Mouse (Mus musculus) spleen, adult 2 months (tissue): ENCODE results near the gene Erc2. TPM values are rescaled to one million over a fixed set of nuclear protein-coding genes. Genes with fewer than 3 reads are reported as not detected.
"Not testable (repeated sequence)": the region's sequence is repeated elsewhere in the genome, so short reads cannot be mapped to it uniquely, and the experiment has no call there.

Experiments used
- DNase-seq, 2 experiments: peaks; one replicate each; pipeline versions ENCODE4 v3.0.0 to v3.0.0-alpha.2; 2012 to 2021; ENCODE audit warnings: low spot score in 2 of 2, low read depth in 1 of 2
- H3K27ac ChIP-seq: fragments of 200-500 bp; 2 replicates; pipeline ENCODE4 v1.5.1; 2012; ENCODE audit warnings: low read length, inconsistent platforms; ENCODE audit not compliant: insufficient read depth
- H3K27me3 ChIP-seq: fragments of 200-500 bp; 2 replicates; pipeline ENCODE4 v1.6.1; 2012; ENCODE audit warnings: mild to moderate bottlenecking, moderate library complexity, low read length, inconsistent platforms; ENCODE audit not compliant: control insufficient read depth, insufficient read depth
- H3K36me3 ChIP-seq: fragments of 200-500 bp; 2 replicates; pipeline ENCODE4 v1.6.1; 2012; ENCODE audit warnings: mild to moderate bottlenecking, low read length, inconsistent platforms; ENCODE audit not compliant: control insufficient read depth, insufficient read depth
- H3K4me1 ChIP-seq: fragments of 200-500 bp; 2 replicates; pipeline ENCODE4 v1.6.1; 2011; ENCODE audit warnings: inconsistent platforms; ENCODE audit not compliant: control insufficient read depth, insufficient read depth, insufficient read length
- H3K4me3 ChIP-seq: fragments of 200-500 bp; 2 replicates; pipeline ENCODE4 v1.5.1; 2011; ENCODE audit warnings: mild to moderate bottlenecking, inconsistent platforms; ENCODE audit not compliant: insufficient read depth, insufficient read length; ENCODE audit errors: extremely low read depth
- CTCF ChIP-seq: fragments of 200-500 bp; IDR thresholded peaks from 2 replicates; pipeline ENCODE4 v1.5.1; 2011; ENCODE audit warnings: mild to moderate bottlenecking, inconsistent platforms; ENCODE audit not compliant: insufficient read depth, insufficient read length, insufficient replicate concordance; ENCODE audit errors: extremely low read depth
- POLR2A ChIP-seq: fragments of 200-500 bp; IDR thresholded peaks from 2 replicates; pipeline ENCODE4 v1.6.1; 2011; ENCODE audit warnings: low read depth, low read length, inconsistent platforms
- WGBS: fragments of 180-500 bp; shearing (Covaris S2); methylation state at CpG from one replicate; pipeline ENCODE4 v1.1.7; 2018; 5-methylcytosine and 5-hydroxymethylcytosine counted together
- polyA plus RNA-seq: library from polyadenylated mRNA; depleted of rRNA; stranded (reverse); fragments of >200 nt; gene quantifications from 2 replicates; pipeline ENCODE4 v1.2.3, GENCODE M21; 2012; rRNA removed

Erc2 gene
- polyA plus RNA-seq: 0.11 and 0.22 TPM in 2 replicates

GRCm38 (mm10) chr14:27622176-27622922 lies at the start of gene Erc2:
Gene Erc2, plus strand, starts transcription at chr14:27622428.
- H3K27ac ChIP-seq: no peak within 1 kb of the TSS

GRCm38 (mm10) chr14:27578443-27578842 lies 43.8 kb upstream of the Erc2 start:
- 77% methylated on average over 2 of the region's 2 CpGs for WGBS
- TF ChIP-seq POLR2A (no peak), CTCF (no peak)
- no peak for DNase-seq
- Histone ChIP-seq H3K27ac (no peak overlapping the region), H3K36me3 (no peaks in the 10 kb centered on the region), H3K4me3 (no peak overlapping the region), H3K4me1 (no peaks in the 10 kb centered on the region), H3K27me3 (no peaks in the 10 kb centered on the region)

More at GRCm38 (mm10) chr14:27622176-27622922, at the start of gene Erc2:
- WGBS: 2% methylated on average over 64 of the region's 78 CpGs
- H3K27me3 ChIP-seq: peaks cover 6% of the 10 kb centered on the region
- TF ChIP-seq CTCF (no peak), POLR2A (no peak)
- H3K4me3 ChIP-seq: no peak within 1 kb of the TSS
- no peaks in the 10 kb centered on the region for H3K36me3 ChIP-seq
- no peak for DNase-seq
- no peaks in the 10 kb centered on the region for H3K4me1 ChIP-seq

- not testable (repeated sequence) for H3K27ac ChIP-seq, H3K4me1 ChIP-seq, H3K27me3 ChIP-seq, H3K36me3 ChIP-seq, H3K4me3 ChIP-seq, DNase-seq
Observed at GRCm38 (mm10) chr14:27589616-27590015, 32.6 kb upstream of the Erc2 start.

- 74% methylated on average over 7 of the region's 7 CpGs for WGBS
- no peak for DNase-seq
- TF ChIP-seq POLR2A (no peak), CTCF (no peak)
- H3K36me3 ChIP-seq: no peaks in the 10 kb centered on the region
- no peak overlapping the region for H3K27ac ChIP-seq
- no peaks in the 10 kb centered on the region for H3K4me1 ChIP-seq
- H3K4me3 ChIP-seq: no peak overlapping the region
- H3K27me3 ChIP-seq: no peaks in the 10 kb centered on the region
Observed at GRCm38 (mm10) chr14:27592163-27592562, 30.1 kb upstream of the Erc2 start.

GRCm38 (mm10) chr14:27596265-27596664 lies 26.0 kb upstream of the Erc2 start:
- H3K4me3 ChIP-seq: no peak overlapping the region
- TF ChIP-seq CTCF (peak; percentile 31; the same call in 1 of the 2 replicates), POLR2A (no peak)
- H3K27ac ChIP-seq: no peak overlapping the region
- WGBS: 4% methylated on average over 7 of the region's 7 CpGs
- H3K27me3 ChIP-seq: no peaks in the 10 kb centered on the region
- no peaks in the 10 kb centered on the region for H3K36me3 ChIP-seq
- DNase-seq: peak; percentile 14 to 60
- H3K4me1 ChIP-seq: no peaks in the 10 kb centered on the region

GRCm38 (mm10) chr14:27602136-27602535 lies 20.1 kb upstream of the Erc2 start:
- TF ChIP-seq CTCF (no peak), POLR2A (no peak)
- DNase-seq: no peak
- no peaks in the 10 kb centered on the region for H3K36me3 ChIP-seq
- H3K4me1 ChIP-seq: no peaks in the 10 kb centered on the region
- H3K27me3 ChIP-seq: no peaks in the 10 kb centered on the region
- H3K27ac ChIP-seq: no peak overlapping the region
- 79% methylated on average over 13 of the region's 13 CpGs for WGBS
- H3K4me3 ChIP-seq: no peak overlapping the region

- Histone ChIP-seq H3K36me3 (no peaks in the 10 kb centered on the region), H3K27ac (no peak overlapping the region), H3K4me3 (no peak overlapping the region), H3K4me1 (no peaks in the 10 kb centered on the region), H3K27me3 (no peaks in the 10 kb centered on the region)
- 74% methylated on average over 3 of the region's 3 CpGs for WGBS
- no peak for DNase-seq
- no peak for TF ChIP-seq CTCF
- TF ChIP-seq POLR2A: no peak
Observed at GRCm38 (mm10) chr14:27607419-27607818, 14.8 kb upstream of the Erc2 start.
